Comparison of ENCODE assay signal across 21 mouse cellular contexts in genomic region chr12:51018185-51018584, GRCm38 (mm10).
A peak's percentile ranks its signal among the peaks of the same experiment; 100 is the strongest.
DNase-seq lines count a peak whose midpoint lies in the region; ATAC-seq and TF ChIP-seq lines count a peak whose summit lies in the region.
"Had no signal": no experiment of that assay in that cellular context is flagged by ENCODE, and none has a peak within 500 bp of the region (broad histone marks: within the 10 kb centered on the region; RNA-seq: fewer than 3 reads in every experiment).

No protein-coding gene starts in this region.

- no peak for TF ChIP-seq EP300 in lung, postnatal 0 days (IDR thresholded peaks at IDR 0.05)

- no peaks in the 10 kb centered on the region for H3K27me3 ChIP-seq in forebrain, embryonic 15.5 days
- no peaks in the 10 kb centered on the region for H3K27me3 ChIP-seq in forebrain, embryonic 10.5 days (ENCODE audit: poor library complexity, severe bottlenecking)
- H3K27me3 ChIP-seq in lung, embryonic 14.5 days (ENCODE audit: insufficient read depth, low read length): no peaks in the 10 kb centered on the region
- H3K27me3 ChIP-seq in lung, postnatal 0 days (replicated peaks; ENCODE audit: insufficient read depth, low read length): no peaks in the 10 kb centered on the region
- H3K27me3 ChIP-seq: embryonic facial prominence, embryonic 13.5 days had no signal

- no peak for TF ChIP-seq CTCF in lung, embryonic 14.5 days (IDR thresholded peaks at IDR 0.05; ENCODE audit: low read depth)
- TF ChIP-seq CTCF in lung, postnatal 0 days (IDR thresholded peaks at IDR 0.05): no peak

- no peak overlapping the region for H3K9ac ChIP-seq in forebrain, embryonic 15.5 days (replicated peaks)
- no peak overlapping the region for H3K9ac ChIP-seq in lung, embryonic 14.5 days
- H3K9ac ChIP-seq in lung, postnatal 0 days (replicated peaks; ENCODE audit: low read depth): no peak overlapping the region
- H3K9ac ChIP-seq: embryonic facial prominence, embryonic 13.5 days; hindbrain, embryonic 15.5 days had no signal

- no peaks in the 10 kb centered on the region for H3K36me3 ChIP-seq in forebrain, embryonic 15.5 days
- H3K36me3 ChIP-seq in forebrain, embryonic 10.5 days (replicated peaks): no peaks in the 10 kb centered on the region
- H3K36me3 ChIP-seq in lung, embryonic 14.5 days (ENCODE audit: insufficient read depth): no peaks in the 10 kb centered on the region
- H3K36me3 ChIP-seq in lung, postnatal 0 days (ENCODE audit: insufficient read depth, low read length): no peaks in the 10 kb centered on the region
- H3K36me3 ChIP-seq: embryonic facial prominence, embryonic 13.5 days; G1E; heart, embryonic 10.5 days; hindbrain, embryonic 15.5 days had no signal

- DNase-seq in cerebellum, postnatal 10 days: peak; percentile 42 to 57
- no peak for DNase-seq in cerebellum, postnatal 4 days (ENCODE audit: low spot score in 2 of 2)
- DNase-seq in forebrain, embryonic 10.5 days (ENCODE audit: extremely low spot score, low spot score): no peak
- peak; percentile 3 for DNase-seq in lung, embryonic 14.5 days
- no peak for DNase-seq in lung, postnatal 0 days (ENCODE audit: low spot score)
- peak; percentile 3 for DNase-seq in NIH3T3 (ENCODE audit: low read depth)
- DNase-seq: adrenal gland, postnatal 14 days; B cell, adult 2 months; cerebellum, adult 2 months; cerebellum, postnatal 25 days; gastrocnemius, postnatal 10 days; heart, adult 18-20 months; heart, postnatal 10 days; kidney, adult 11 months had no signal

- H3K4me1 ChIP-seq in forebrain, embryonic 15.5 days: no peaks in the 10 kb centered on the region
- no peaks in the 10 kb centered on the region for H3K4me1 ChIP-seq in forebrain, embryonic 10.5 days
- no peaks in the 10 kb centered on the region for H3K4me1 ChIP-seq in lung, embryonic 14.5 days (ENCODE audit: insufficient read depth)
- no peaks in the 10 kb centered on the region for H3K4me1 ChIP-seq in lung, postnatal 0 days (ENCODE audit: insufficient read depth, low read depth, low read length)
- H3K4me1 ChIP-seq: embryonic facial prominence, embryonic 13.5 days; heart, embryonic 10.5 days; hindbrain, embryonic 15.5 days had no signal

- 0 out of 2 replicates have a peak, but pooled peaks have one; percentile 51 for ATAC-seq in forebrain, embryonic 15.5 days (replicated peaks)
- no peak for ATAC-seq in lung, embryonic 14.5 days (ENCODE audit: insufficient read depth)
- ATAC-seq in lung, postnatal 0 days: no peak
- no peak for ATAC-seq in activated CD4-positive, CD25-positive, alpha-beta regulatory T cell, adult 4 months
- ATAC-seq: CD4-positive, CD25-positive, alpha-beta regulatory T cell, adult 4 months had no signal

- H3K9me3 ChIP-seq in forebrain, embryonic 15.5 days: no peaks in the 10 kb centered on the region
- H3K9me3 ChIP-seq in forebrain, embryonic 10.5 days: no peaks in the 10 kb centered on the region
- H3K9me3 ChIP-seq in lung, embryonic 14.5 days (ENCODE audit: low read depth, low read length): no peaks in the 10 kb centered on the region
- no peaks in the 10 kb centered on the region for H3K9me3 ChIP-seq in lung, postnatal 0 days (ENCODE audit: low read length)
- H3K9me3 ChIP-seq: embryonic facial prominence, embryonic 13.5 days; heart, embryonic 10.5 days; hindbrain, embryonic 15.5 days had no signal

- 77% methylated on average over 5 of the region's 5 CpGs for WGBS in forebrain, embryonic 15.5 days
- 94% methylated on average over 5 of the region's 5 CpGs for WGBS in forebrain, embryonic 10.5 days
- 85% methylated on average over 5 of the region's 5 CpGs for WGBS in lung, embryonic 14.5 days
- 86% methylated on average over 5 of the region's 5 CpGs for WGBS in lung, postnatal 0 days

- H3K4me3 ChIP-seq in forebrain, embryonic 15.5 days: no peak overlapping the region
- H3K4me3 ChIP-seq in forebrain, embryonic 10.5 days: no peak overlapping the region
- no peak overlapping the region for H3K4me3 ChIP-seq in lung, embryonic 14.5 days (ENCODE audit: low read depth, low read length)
- H3K4me3 ChIP-seq in lung, postnatal 0 days (ENCODE audit: low read depth, low read length): no peak overlapping the region
- H3K4me3 ChIP-seq: embryonic facial prominence, embryonic 13.5 days; heart, embryonic 10.5 days; hindbrain, embryonic 15.5 days had no signal

- H3K4me2 ChIP-seq in forebrain, embryonic 15.5 days (replicated peaks): no peak overlapping the region
- no peak overlapping the region for H3K4me2 ChIP-seq in lung, embryonic 14.5 days
- no peak overlapping the region for H3K4me2 ChIP-seq in lung, postnatal 0 days (replicated peaks; ENCODE audit: low read depth, low read length)
- H3K4me2 ChIP-seq: embryonic facial prominence, embryonic 13.5 days; hindbrain, embryonic 15.5 days had no signal

- 0 out of 2 replicates have a peak overlapping the region, but pooled peaks have one; percentile 19 for H3K27ac ChIP-seq in forebrain, embryonic 15.5 days (replicated peaks)
- H3K27ac ChIP-seq in forebrain, embryonic 10.5 days: no peak overlapping the region
- H3K27ac ChIP-seq in lung, embryonic 14.5 days (ENCODE audit: low read depth): no peak overlapping the region
- no peak overlapping the region for H3K27ac ChIP-seq in lung, postnatal 0 days (ENCODE audit: low read length)
- H3K27ac ChIP-seq: embryonic facial prominence, embryonic 13.5 days; heart, embryonic 10.5 days; hindbrain, embryonic 15.5 days had no signal

Comparison
In these comparisons a context has a peak if more than half of its experiments do, and no peak if none do; other contexts are left out.
1. DNase-seq: peak in cerebellum, postnatal 10 days (2 of 2), lung, embryonic 14.5 days (single experiment) and NIH3T3 (single experiment); none in cerebellum, postnatal 4 days (0 of 2), forebrain, embryonic 10.5 days (single experiment) and lung, postnatal 0 days (single experiment).